Mouse (Mus musculus) liver, embryonic 13.5 days (tissue): ENCODE results near the gene D430041D05Rik. TPM values are rescaled to one million over a fixed set of nuclear protein-coding genes. Genes with fewer than 3 reads are reported as not detected.

Experiments used
- ATAC-seq: fragments of 200-750 bp; cut with Nextera tagmentation; 2 replicates; pipeline ENCODE4 v1.8.0; 2017; ENCODE audit warnings: low read depth, mild to moderate bottlenecking, moderate number of reproducible peaks, moderate library complexity
- DNase-seq: peaks from one replicate; pipeline ENCODE4 v3.0.0; 2022
- H3K27ac ChIP-seq: fragments of 300-500 bp; sonication (generic); 2 replicates; pipeline ENCODE4 v1.5.1; 2015; ENCODE audit warnings: moderate library complexity, mild to moderate bottlenecking, inconsistent platforms
- H3K27me3 ChIP-seq: fragments of 300-500 bp; sonication (generic); 2 replicates; pipeline ENCODE4 v1.6.1; 2015; ENCODE audit warnings: mild to moderate bottlenecking, inconsistent platforms
- H3K36me3 ChIP-seq: fragments of 300-500 bp; sonication (generic); 2 replicates; pipeline ENCODE4 v1.6.1; 2015; ENCODE audit warnings: mild to moderate bottlenecking, inconsistent platforms
- H3K4me1 ChIP-seq: fragments of 300-500 bp; sonication (generic); replicated peaks from 2 replicates; pipeline ENCODE4 v1.6.1; 2015; ENCODE audit warnings: inconsistent platforms
- H3K4me2 ChIP-seq: fragments of 300-500 bp; sonication (generic); 2 replicates; pipeline ENCODE4 v1.6.1; 2015; ENCODE audit warnings: inconsistent platforms, mild to moderate bottlenecking, moderate library complexity
- H3K4me3 ChIP-seq: fragments of 300-500 bp; sonication (generic); replicated peaks from 2 replicates; pipeline ENCODE4 v1.5.1; 2015; ENCODE audit warnings: mild to moderate bottlenecking, inconsistent platforms
- H3K9ac ChIP-seq: fragments of 300-500 bp; sonication (generic); 2 replicates; pipeline ENCODE4 v1.6.1; 2015; ENCODE audit warnings: mild to moderate bottlenecking, inconsistent platforms
- H3K9me3 ChIP-seq: fragments of 300-500 bp; sonication (generic); replicated peaks from 2 replicates; pipeline ENCODE4 v1.6.1; 2016; ENCODE audit warnings: inconsistent platforms
- WGBS: fragments of 180-500 bp; shearing (Covaris S2); methylation state at CpG from one replicate; pipeline ENCODE4 v1.1.7; 2015; ENCODE audit not compliant: insufficient replicate concordance; 5-methylcytosine and 5-hydroxymethylcytosine counted together
- polyA plus RNA-seq: library from polyadenylated mRNA; unstranded; fragments of >200 nt; fragmentation: Nextera tagmentation; extraction: Ambion mirVana; gene quantifications from 2 replicates; pipeline ENCODE4 v1.2.1, GENCODE M21; 2015

The D430041D05Rik gene
- 0.01 and 0.05 TPM in 2 replicates for polyA plus RNA-seq

DNA sequence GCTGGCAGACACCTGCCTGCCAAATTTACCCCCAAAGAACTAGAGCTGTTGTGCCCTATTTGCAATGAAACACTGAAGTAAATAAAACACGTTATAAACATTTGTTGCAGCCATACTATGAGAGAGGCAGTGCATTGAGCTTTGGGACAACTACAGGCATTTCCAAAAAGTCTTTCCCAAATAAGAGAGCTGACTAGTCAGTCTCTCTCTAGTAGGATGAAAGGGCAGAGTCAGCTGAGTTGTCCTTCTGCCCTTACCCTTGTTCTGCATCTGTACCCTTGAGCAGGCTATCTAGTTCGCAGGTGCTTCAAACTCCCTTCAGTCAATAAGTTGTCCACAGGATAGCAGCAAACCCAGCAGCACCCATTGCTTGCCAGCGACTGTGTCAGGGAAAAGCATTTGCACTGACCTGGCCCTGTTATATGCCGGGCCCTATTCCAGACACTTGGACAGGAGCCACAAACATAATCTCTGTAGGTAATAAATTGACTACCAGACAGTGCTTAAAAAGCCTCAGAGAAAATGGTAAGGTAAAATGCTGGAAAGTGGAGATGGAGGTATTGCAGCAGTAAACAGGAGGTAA lies at the start of gene D430041D05Rik:
Gene D430041D05Rik (minus strand): TSS at position 51 of the 583 bp plus-strand sequence.
- peaks cover 3% of the 10 kb centered on the region for H3K4me1 ChIP-seq
- H3K4me2 ChIP-seq: peak within 1 kb of the TSS; percentile 67
- ATAC-seq (no peak), DNase-seq (no peak)
- WGBS: 50% methylated on average over 4 of the region's 4 CpGs
- H3K36me3 ChIP-seq: no peaks in the 10 kb centered on the region
- no peaks in the 10 kb centered on the region for H3K9me3 ChIP-seq
- peaks cover 76% of the 10 kb centered on the region for H3K27me3 ChIP-seq
- peak within 1 kb of the TSS; percentile 46 for H3K4me3 ChIP-seq
- H3K27ac ChIP-seq: no peak within 1 kb of the TSS
- H3K9ac ChIP-seq: no peak within 1 kb of the TSS; the same call in 1 of the 2 replicates

DNA sequence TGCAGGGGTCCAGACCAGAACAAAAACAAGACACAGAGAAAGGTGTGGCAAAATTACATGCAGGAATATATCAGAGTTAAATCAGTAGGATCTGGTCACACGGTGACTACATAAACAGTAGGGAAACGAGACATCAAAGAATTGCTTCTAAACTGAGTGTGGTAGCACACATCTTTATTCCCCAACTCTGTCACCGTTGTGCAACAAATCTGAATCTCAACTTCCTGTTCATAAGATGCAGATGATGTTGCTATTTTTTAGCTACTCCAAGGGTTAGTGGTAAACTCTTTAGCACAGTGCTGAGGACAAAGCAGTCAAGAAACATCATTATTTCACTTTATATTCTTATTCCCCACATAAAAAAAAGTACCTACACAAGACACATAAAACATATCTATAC lies 49.2 kb upstream of the D430041D05Rik start:
- Histone ChIP-seq H3K4me2 (no peak overlapping the region), H3K9me3 (no peaks in the 10 kb centered on the region), H3K27me3 (no peaks in the 10 kb centered on the region), H3K27ac (no peak overlapping the region), H3K9ac (no peak overlapping the region), H3K36me3 (no peaks in the 10 kb centered on the region), H3K4me3 (no peak overlapping the region), H3K4me1 (peaks cover 37% of the 10 kb centered on the region)
- DNase-seq (no peak), ATAC-seq (no peak)
- 44% methylated on average over 3 of the region's 3 CpGs for WGBS

DNA sequence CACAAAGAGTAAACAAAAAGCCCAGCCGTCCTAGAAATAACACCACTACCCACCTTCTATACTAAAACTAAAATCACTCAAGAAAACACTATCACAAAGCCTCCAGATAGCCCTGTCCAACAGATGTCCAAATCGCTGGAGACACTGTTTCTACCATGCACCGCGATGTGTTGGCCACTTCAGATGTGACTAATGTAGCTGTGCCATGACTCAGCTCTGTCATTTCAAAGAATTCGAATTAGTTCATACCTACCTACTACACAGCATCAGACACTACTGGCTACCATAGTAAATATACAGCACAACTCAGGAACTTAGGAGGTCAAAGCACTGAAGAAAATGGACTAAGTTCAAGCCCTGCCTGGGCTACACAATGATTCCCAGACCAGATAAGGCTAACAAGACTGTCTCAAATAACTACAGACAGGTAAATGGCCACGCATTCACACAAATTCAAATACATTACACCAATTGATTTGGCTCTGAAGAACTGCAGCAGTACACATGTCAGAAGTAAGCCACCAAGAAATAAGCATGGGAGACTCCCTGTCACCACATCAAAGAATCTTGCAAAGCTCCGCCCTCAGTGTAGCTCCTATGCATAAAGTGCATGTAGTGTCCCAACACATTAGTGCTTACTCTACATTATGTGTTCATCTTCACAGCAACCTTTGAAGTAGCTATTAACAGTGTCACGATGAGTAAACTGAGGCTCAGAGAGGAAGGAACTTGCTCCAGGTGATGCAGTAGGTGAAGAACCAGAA lies 47.9 kb upstream of the D430041D05Rik start:
- 73% methylated on average over 8 of the region's 8 CpGs for WGBS
- Histone ChIP-seq H3K4me2 (no peak overlapping the region), H3K4me1 (peaks cover 42% of the 10 kb centered on the region), H3K4me3 (no peak overlapping the region), H3K9ac (no peak overlapping the region), H3K9me3 (no peaks in the 10 kb centered on the region), H3K27ac (no peak overlapping the region), H3K27me3 (no peaks in the 10 kb centered on the region), H3K36me3 (no peaks in the 10 kb centered on the region)
- DNase-seq (no peak), ATAC-seq (no peak)

DNA sequence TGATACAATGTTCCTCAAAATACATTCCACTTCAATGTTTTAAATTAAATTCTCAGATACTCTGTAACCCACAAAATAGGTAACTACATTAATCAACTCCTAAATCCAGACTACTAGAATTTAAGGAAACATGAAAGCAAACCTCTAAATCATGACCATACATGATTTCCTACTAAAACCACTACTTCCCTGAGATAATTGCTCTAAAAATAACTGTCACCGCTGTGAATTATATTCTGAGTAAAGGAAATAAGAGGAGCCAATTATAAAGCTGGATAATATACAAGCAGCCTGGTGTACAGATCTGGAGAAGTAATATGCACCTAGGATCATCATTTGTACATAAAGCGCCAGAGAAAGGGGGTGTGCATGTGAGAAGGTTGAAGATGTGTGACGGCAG lies 46.3 kb upstream of the D430041D05Rik start:
- H3K4me2 ChIP-seq: no peak overlapping the region
- peaks cover 42% of the 10 kb centered on the region for H3K4me1 ChIP-seq
- H3K36me3 ChIP-seq: no peaks in the 10 kb centered on the region
- H3K4me3 ChIP-seq: no peak overlapping the region
- no peak for DNase-seq
- no peaks in the 10 kb centered on the region for H3K27me3 ChIP-seq
- no peak overlapping the region for H3K27ac ChIP-seq
- H3K9ac ChIP-seq: no peak overlapping the region
- H3K9me3 ChIP-seq: no peaks in the 10 kb centered on the region
- ATAC-seq: no peak
- 31% methylated on average over 3 of the region's 3 CpGs for WGBS

DNA sequence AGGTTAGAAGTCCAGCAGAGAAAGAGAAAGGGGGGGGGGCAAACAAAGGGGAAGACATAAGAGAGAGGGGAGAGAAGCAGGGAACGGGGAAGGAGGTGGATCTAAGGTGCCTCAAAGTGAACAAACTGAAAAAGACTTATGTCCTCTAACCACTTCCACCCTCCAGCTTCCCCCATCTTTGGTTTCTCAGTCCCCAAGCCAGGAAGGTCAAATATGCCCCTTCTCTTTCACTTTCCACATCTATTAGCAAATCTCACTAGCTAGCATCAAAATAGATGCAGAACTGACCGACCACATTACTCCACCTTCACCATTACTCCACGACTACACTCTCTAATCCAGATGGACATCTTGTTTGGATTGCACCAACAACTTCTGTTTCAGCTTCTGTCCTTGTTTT lies 39.9 kb upstream of the D430041D05Rik start:
- Histone ChIP-seq H3K4me3 (no peak overlapping the region), H3K27me3 (no peaks in the 10 kb centered on the region), H3K4me2 (no peak overlapping the region), H3K9me3 (no peaks in the 10 kb centered on the region), H3K4me1 (peaks cover 24% of the 10 kb centered on the region), H3K9ac (no peak overlapping the region), H3K27ac (no peak overlapping the region), H3K36me3 (no peaks in the 10 kb centered on the region)
- 30% methylated on average over 3 of the region's 3 CpGs for WGBS
- ATAC-seq: no peak
- no peak for DNase-seq

DNA sequence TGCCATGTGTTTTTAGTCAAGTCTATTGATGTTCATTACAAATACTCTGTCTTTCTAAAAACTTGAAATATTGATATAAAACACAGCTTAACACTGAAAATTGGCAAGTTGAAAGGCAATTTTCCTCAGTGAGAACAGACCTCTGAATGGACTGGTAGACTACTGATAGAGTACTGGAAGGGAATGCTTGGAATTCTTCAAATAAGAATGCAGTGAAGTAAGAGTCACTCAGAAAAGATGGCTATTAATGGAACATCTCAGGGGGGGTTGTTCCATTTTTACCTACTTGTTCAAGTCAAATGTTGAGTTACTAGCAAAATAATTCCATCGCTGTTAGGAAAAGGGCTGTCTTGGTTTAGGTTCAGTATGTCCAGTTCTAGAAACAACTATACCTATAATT lies 38.4 kb upstream of the D430041D05Rik start:
- no peak overlapping the region for H3K27ac ChIP-seq
- ATAC-seq (no peak), DNase-seq (no peak)
- peaks cover 16% of the 10 kb centered on the region for H3K4me1 ChIP-seq
- H3K27me3 ChIP-seq: no peaks in the 10 kb centered on the region
- 89% methylated on average over 1 of the region's 1 CpGs for WGBS
- H3K36me3 ChIP-seq: no peaks in the 10 kb centered on the region
- H3K4me2 ChIP-seq: no peak overlapping the region
- H3K9me3 ChIP-seq: no peaks in the 10 kb centered on the region
- H3K4me3 ChIP-seq: no peak overlapping the region
- H3K9ac ChIP-seq: no peak overlapping the region

DNA sequence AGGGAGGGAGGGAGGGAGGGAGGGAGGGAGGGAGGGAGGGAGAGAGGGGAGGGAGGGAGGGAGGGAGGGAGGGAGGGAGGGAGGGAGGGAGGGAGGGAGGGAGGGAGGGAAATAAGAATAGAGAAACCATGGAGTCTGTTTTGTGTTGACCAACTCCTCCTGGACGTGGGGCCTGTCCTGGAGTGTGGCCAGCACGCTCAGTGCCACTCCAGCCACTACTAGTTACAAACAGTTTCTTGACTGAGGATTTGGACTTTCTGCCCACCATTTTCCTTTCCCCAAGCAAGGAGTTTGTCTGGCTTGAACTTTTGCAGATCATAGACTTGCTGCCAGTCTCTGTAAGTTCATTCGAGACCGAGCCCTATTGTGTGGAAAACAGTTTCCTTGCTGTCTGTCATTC lies 37.4 kb upstream of the D430041D05Rik start:
- no peaks in the 10 kb centered on the region for H3K36me3 ChIP-seq
- H3K9me3 ChIP-seq: no peaks in the 10 kb centered on the region
- H3K4me3 ChIP-seq: no peak overlapping the region
- H3K27ac ChIP-seq: no peak overlapping the region
- H3K4me2 ChIP-seq: no peak overlapping the region
- H3K9ac ChIP-seq: no peak overlapping the region
- 75% methylated on average over 4 of the region's 4 CpGs for WGBS
- no peaks in the 10 kb centered on the region for H3K27me3 ChIP-seq
- H3K4me1 ChIP-seq: peaks cover 15% of the 10 kb centered on the region
- no peak for ATAC-seq
- no peak for DNase-seq

DNA sequence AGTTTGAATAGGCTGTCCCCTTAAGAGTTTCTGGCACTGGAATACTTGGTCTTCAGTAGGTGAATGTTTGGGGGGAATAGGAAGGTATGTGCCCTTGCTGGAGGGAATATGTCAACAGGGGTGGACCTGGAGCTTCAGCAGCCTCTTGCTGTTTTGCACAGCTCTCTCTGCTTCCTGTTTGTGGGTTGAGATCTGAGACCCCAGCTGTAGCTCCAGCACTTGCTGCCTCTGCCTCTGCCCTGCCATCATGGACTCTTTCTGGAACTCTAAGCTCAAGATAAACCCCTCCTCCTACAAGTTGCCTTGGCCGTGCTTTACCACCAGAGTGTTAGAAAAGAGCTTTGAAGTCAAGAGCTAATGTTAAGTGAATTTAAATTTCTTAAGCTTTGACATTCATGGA lies 35.2 kb upstream of the D430041D05Rik start:
- H3K4me1 ChIP-seq: peaks cover 13% of the 10 kb centered on the region
- H3K36me3 ChIP-seq: peaks cover 12% of the 10 kb centered on the region
- no peak for ATAC-seq
- H3K9ac ChIP-seq: no peak overlapping the region
- no peak overlapping the region for H3K27ac ChIP-seq
- H3K9me3 ChIP-seq: no peaks in the 10 kb centered on the region
- no peaks in the 10 kb centered on the region for H3K27me3 ChIP-seq
- DNase-seq: no peak
- no peak overlapping the region for H3K4me3 ChIP-seq
- 18% methylated on average over 1 of the region's 1 CpGs for WGBS
- H3K4me2 ChIP-seq: no peak overlapping the region

DNA sequence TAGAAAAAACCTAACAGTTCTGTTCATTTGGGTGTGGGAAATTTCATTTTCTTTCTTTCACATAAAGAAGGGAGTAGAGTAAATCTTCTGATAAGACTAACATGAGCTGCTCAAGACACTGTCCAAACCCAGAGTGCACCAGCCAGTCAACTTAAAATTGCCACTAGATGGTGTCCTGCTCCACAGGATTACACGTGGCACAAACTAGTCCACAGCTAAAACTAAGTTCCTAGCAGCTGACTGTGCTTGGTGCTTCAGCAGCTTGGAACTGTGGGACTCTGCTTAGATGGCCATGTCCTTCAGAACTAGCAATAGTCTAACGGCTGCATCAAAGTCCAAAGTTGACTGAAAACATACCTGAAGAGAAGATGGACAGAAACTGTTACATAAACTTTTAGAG lies 34.0 kb upstream of the D430041D05Rik start:
- H3K27me3 ChIP-seq: no peaks in the 10 kb centered on the region
- H3K4me3 ChIP-seq: no peak overlapping the region
- 0 out of 2 replicates have a peak, but pooled peaks cover 4% of the 10 kb centered on the region for H3K4me1 ChIP-seq
- H3K36me3 ChIP-seq: peaks cover 18% of the 10 kb centered on the region
- H3K4me2 ChIP-seq: no peak overlapping the region
- DNase-seq (peak; percentile 38), ATAC-seq (peak; percentile 65; the same call in 1 of the 2 replicates)
- WGBS: 28% methylated on average over 2 of the region's 2 CpGs
- H3K9me3 ChIP-seq: no peaks in the 10 kb centered on the region
- no peak overlapping the region for H3K27ac ChIP-seq
- H3K9ac ChIP-seq: no peak overlapping the region

DNA sequence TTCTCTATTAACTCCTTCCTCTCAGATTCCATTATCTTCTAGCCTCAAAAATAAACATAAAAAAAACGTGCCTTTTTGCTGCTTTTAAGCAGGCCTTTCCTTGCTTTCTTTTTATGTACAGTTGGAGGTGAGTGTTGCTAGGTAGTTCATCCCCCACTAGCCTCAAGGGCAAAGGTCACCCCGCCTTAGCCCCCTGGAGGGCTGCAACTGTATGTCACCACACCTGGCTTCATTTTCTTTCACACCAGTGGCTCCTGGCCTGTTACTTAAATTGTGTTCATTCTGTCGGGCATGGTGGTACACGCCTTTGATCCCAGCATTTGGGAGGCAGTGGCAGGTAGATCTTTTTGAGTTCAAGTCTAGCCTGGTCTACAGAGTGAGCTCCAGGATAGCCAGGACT lies 31.5 kb upstream of the D430041D05Rik start:
- Histone ChIP-seq H3K4me1 (no peaks in the 10 kb centered on the region), H3K4me3 (no peak overlapping the region), H3K4me2 (no peak overlapping the region), H3K36me3 (peaks cover 35% of the 10 kb centered on the region), H3K9me3 (no peaks in the 10 kb centered on the region), H3K27me3 (no peaks in the 10 kb centered on the region), H3K9ac (no peak overlapping the region), H3K27ac (no peak overlapping the region)
- no peak for DNase-seq
- 74% methylated on average over 4 of the region's 4 CpGs for WGBS
- ATAC-seq: no peak

DNA sequence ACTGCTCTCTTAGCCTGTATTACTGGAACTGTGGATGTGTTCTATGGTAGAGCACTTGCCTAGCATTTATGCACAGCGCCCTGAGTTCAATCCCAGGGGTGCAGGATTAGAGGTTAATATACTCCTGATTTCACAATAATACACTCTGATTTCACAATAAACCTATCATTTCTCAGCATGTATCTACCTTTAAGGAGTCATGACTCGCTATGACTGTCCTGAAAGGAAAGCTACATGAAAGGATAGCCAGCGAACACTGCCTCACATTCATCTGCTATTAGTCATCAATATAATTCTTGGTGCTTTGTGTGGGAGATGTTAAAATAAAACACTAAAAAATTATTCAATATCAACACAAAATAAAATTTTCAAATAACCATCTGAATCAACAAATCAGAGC lies 25.4 kb upstream of the D430041D05Rik start:
- DNase-seq (no peak), ATAC-seq (no peak)
- H3K4me2 ChIP-seq: no peak overlapping the region
- H3K9ac ChIP-seq: no peak overlapping the region
- no peaks in the 10 kb centered on the region for H3K4me1 ChIP-seq
- H3K36me3 ChIP-seq: peaks cover 70% of the 10 kb centered on the region
- H3K27ac ChIP-seq: no peak overlapping the region
- no peaks in the 10 kb centered on the region for H3K27me3 ChIP-seq
- WGBS: 85% methylated on average over 3 of the region's 3 CpGs
- H3K9me3 ChIP-seq: no peaks in the 10 kb centered on the region
- no peak overlapping the region for H3K4me3 ChIP-seq

DNA sequence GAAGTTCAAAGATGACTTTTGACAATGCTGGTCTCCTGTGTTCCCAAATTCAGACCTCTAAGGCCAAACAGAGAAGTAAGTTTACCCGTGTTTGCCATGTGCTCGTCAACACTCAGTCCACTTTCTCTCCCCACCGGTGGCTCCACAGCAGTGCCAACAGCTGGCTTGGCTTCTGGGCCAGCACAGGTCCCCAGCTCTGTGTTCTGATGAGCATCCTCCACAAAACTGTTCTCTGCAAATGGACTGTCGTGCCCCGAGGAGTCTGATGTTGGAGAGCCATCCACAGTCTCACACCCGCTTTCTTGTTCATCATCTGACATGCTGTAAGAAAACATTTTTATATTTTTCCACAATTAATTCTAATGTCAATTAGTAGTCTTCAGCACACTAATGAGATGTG lies 20.3 kb upstream of the D430041D05Rik start:
- H3K9me3 ChIP-seq: no peaks in the 10 kb centered on the region
- H3K27me3 ChIP-seq: no peaks in the 10 kb centered on the region
- H3K27ac ChIP-seq: no peak overlapping the region
- H3K9ac ChIP-seq: no peak overlapping the region
- no peaks in the 10 kb centered on the region for H3K4me1 ChIP-seq
- DNase-seq (no peak), ATAC-seq (no peak)
- H3K36me3 ChIP-seq: peaks cover 50% of the 10 kb centered on the region
- no peak overlapping the region for H3K4me3 ChIP-seq
- 86% methylated on average over 6 of the region's 6 CpGs for WGBS
- H3K4me2 ChIP-seq: no peak overlapping the region
